Comparison of ENCODE assay signal across 11 mouse cellular contexts in genomic region chr1:170791001-170791400, GRCm38 (mm10).
"Had no signal": no experiment of that assay in that cellular context is flagged by ENCODE, and none has a peak within 500 bp of the region (broad histone marks: within the 10 kb centered on the region; RNA-seq: fewer than 3 reads in every experiment).

No protein-coding gene starts in this region.

- H3K4me1 ChIP-seq: limb, embryonic 13.5 days; neural tube, embryonic 12.5 days had no signal

- H3K4me2 ChIP-seq: limb, embryonic 13.5 days; neural tube, embryonic 12.5 days had no signal

- H3K4me3 ChIP-seq: limb, embryonic 13.5 days; midbrain, embryonic 10.5 days; neural tube, embryonic 12.5 days had no signal

- H3K27ac ChIP-seq: limb, embryonic 13.5 days; liver, embryonic 14.5 days; midbrain, embryonic 10.5 days; neural tube, embryonic 12.5 days had no signal

- H3K27me3 ChIP-seq: limb, embryonic 13.5 days; neural tube, embryonic 12.5 days had no signal

- ATAC-seq: intestine, postnatal 0 days had no signal

- H3K9ac ChIP-seq: limb, embryonic 13.5 days; liver, embryonic 14.5 days; neural tube, embryonic 12.5 days had no signal

- H3K9me3 ChIP-seq: limb, embryonic 13.5 days; midbrain, embryonic 10.5 days; neural tube, embryonic 12.5 days had no signal

- DNase-seq: kidney, adult 8-10 months; kidney, postnatal 25 days; left cerebral cortex, postnatal 4 days; midbrain, embryonic 14.5 days; right cerebral cortex, postnatal 4 days; spleen, adult 18-20 months had no signal
